Mouse (Mus musculus) B cell, adult 2 months (primary cell): Measurements from ENCODE around the gene Hexb.

Source experiments
- DNase-seq, 2 experiments: peaks; one replicate each; pipeline ENCODE4 v3.0.0; 2022

Gene Hexb

DNA sequence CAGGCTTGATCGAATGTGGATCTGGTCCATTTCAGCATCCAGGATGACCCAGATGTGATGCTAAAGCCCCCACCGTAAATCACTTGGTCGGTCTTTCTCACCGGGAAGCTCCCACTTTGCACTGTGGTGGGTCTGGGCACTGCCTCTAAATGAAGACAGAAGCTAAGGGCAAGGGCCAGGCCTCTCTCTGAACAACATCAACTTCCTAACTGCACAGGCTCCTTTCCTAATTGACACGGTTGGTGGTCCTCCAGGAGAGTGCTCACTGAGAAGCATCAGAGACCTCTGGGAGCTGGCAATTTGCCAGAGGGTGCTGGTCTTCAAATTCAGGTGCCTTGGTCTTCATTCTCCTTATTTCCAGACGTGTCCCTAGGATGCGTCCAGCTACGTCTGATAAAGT is 25.7 kb upstream of the Hexb start:
- DNase-seq, result no peak

DNA sequence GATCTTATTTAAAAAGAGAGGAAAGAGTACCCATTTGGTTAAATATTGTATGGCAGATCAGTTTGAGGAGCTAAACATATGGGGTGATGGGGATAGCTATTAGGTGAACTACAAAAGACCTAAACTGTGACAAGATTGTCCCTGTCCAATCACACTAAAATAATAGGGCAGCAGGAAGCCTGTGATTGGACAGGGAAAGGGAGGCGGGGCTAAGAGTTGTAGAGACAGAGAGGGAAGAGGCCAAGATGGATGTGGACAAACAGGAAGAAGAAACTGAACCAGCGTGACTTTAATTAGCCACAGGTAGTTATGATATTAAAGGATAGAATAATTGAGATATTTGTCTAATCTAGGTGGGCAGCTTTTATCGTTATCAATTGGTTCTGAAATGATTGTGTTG is 21.9 kb upstream of the Hexb start:
- no peak for DNase-seq

DNA sequence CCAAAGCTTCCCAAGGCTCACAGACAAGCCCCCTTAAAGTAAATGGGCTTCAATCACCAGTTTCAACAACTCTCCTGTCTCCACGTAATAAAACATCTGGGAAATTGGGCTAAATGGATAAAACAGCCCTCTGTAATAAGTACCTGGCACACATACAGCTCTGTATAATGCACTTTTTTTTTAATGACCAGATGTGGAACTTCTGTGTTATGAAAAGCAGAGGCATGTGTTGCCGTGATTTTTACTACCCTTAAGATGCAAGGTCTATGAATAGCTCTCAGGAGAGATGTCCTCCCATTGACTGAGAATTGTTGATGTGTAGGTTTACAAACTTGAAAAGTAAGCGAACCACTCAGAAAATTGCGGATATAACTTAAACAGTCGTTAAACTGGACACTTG is 18.0 kb upstream of the Hexb start:
- DNase-seq, result no peak

DNA sequence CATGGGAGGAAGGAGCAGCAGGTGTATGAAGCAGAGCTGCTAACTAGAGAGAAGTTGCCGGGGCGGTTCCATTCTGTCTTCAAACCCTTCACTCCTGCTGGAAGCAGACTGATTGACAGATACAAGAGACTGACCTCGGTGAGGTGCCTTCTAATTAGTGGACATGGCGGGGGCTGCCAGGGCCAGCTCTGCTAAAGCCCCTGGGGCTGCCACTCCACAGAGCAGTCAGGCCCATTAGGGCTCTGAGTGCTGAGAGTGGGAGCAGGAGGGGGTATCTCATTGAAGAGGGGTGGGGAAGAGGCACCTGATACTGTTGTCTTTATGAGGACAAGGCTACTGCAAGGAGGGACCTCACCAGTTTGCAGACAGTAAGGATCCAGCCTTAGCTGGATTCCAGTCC is 17.4 kb upstream of the Hexb start:
- no peak for DNase-seq

DNA sequence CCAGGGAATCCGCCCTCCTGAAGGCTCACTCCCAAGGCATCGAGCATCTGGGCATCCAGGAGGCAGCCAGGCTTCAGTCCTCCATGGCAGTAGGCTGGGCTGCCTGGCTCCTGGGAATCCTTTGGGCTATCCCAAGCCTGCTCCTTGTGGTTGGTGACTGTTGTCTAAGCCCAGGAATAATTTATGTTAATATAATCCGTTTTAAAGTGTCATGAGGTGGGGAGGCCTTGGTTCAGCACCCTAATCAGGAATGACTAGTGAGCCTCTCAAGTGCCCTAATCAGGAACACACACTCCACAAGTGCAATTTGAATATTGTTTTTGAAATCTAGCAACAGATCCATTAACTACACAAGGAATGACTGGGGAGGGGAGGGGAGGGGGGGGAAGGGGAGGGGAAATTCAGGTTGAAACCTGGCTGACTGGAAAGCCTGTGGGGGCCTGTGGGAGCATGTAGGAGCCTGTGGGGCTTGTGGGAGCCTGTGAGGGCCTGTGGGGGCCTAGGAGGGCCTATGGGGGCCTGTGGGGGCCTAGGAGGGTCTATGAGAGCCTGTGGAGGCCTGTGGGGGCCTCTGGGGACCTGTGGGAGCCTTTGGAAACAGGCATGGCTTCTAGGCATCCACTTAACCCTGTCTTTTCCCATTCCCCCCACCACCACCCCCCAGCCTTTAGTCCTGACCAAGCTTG is 16.6 kb upstream of the Hexb start:
- DNase-seq, result no peak

DNA sequence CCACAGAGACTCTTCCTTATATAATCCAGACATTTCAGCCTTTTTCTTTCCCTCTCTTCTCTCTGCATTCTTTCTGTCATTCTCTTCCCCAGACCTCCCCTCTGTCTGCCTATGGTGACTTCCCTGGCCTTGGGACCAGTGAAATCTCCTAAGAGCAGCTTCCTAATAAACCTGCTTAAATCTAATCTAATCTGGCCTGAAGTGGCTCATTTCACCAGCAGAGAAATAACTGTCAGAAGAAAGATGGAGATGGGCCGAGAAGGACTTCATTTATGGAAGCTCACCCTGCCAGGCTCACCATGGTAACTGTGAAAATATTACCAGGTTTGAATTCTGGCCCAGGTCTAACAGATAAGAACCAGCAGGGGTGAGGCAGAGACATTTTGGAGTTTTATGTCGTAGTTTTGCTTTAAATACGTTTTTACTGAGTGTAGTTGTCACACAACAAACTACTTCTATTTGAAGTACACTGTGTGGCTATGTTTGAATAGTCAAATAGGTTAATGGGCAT is 10.4 kb upstream of the Hexb start:
- DNase-seq, result no peak

DNA sequence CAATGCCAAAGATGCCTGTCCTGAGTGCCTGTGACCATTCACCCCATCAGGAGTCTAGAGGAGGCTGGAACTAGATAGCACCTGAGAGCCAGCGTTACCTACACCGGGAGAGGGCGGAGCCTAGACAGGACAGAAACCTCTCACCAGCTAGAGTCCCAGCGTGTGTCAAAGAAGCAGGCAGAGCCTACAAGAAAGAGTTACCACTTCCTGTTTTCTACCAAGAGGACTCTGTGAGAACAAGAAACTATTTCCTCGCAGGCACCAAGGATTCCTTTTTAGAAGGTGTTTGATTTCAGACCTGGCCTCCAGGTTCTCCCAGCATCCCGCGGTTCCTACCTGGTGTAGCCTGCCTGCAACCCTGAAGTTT is 9.9 kb upstream of the Hexb start:
- peak; percentile 59 to 66 for DNase-seq

DNA sequence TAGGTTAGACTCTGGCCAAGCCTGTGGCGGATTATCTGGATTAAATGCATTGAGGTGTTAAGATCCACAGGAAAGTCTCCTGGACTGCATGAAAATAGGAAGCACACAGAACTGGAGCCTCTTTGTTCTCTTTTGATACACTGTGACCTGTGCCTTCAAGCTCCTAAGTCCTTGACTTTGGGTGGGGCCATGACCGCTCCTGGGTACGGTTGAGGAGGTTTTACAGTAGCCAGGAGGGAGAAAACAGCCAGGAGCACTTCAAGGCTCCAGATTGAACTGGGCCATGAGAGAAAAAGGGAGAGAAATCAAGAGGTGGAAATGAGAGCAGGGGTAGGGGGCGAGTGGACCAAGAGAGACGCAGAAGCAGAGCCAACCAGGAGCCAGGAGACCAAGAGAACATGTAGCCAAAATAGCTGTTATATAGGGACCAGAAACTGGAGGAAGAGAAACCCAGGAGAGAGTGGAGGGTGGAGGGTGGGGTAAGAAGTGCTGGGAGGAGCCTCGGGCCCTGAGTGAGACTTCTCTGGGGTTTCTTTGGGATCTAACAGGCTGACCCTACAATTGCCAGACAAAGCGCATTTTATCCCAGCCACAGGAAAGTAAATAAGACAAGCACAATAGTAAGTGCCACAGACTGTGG is 9.4 kb upstream of the Hexb start:
- no peak for DNase-seq

DNA sequence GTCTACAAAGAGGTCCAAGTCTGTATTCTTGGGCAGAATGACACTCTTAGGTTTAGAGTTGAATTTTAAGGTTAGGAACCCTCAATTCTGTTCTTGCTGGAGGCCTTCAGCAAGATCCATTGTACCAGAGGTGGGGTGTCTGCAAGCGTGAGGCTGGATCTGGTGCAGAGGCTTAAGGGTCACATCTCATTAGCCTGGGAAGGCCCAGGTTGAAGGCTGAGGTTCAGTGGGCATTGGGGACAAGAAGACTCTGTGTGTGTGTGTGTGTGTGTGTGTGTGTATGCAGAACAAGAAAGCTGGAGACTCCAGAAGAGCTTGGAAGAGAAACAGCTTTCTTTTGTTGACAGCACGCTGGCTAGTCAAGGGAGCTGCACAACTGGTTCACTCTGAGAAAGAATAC is 7.9 kb upstream of the Hexb start:
- no peak for DNase-seq

DNA sequence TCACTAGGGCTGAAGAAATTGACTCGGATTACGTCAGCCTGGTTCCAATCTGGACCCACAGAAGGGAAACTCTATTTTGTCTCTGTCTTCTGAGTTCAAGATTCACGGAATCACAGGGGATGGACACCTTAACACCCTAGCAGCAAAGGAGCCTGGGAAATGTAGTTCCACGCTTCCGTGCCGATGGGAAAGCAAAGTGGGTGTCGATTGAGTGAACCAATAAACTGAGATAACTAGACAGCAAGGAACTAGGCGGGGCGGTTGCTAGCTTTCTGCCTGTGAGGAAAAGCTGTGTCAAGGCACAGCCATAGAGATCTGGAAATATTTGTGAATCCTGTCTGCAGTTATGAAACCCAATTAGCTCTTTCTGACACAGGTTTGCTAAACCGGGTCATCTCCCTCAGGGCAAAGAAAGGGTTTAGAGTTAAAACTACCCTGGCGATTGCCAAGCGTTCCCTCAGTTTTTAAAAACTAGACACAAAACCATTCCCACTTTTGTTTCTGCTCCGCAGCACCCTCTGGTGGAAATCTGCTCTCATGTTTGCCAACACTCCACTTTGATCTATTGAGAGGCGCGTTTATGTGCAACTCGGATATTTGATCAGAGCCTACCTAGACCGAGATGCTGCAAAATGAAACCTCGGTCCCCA is 7.0 kb upstream of the Hexb start:
- DNase-seq, result peak; percentile 78 to 80

DNA sequence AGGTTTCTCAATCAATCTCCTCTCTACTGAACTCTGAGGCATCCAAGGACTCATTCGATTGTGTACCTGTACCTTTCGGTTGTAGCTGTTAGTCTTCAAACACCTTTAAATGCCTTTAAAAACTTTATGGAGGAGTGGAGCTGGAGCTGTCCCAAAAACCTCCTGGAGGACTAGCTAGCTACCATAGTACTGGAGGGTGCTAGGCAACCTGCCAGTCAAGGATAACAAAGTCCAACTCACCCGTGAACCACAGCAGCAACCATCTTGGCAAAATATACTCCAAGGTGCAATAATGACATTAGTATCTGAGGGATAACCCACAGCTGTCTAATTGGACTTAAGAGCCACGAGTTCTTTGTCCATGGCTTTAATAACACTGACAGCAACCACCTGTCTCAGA is 3.7 kb upstream of the Hexb start:
- DNase-seq, result no peak

DNA sequence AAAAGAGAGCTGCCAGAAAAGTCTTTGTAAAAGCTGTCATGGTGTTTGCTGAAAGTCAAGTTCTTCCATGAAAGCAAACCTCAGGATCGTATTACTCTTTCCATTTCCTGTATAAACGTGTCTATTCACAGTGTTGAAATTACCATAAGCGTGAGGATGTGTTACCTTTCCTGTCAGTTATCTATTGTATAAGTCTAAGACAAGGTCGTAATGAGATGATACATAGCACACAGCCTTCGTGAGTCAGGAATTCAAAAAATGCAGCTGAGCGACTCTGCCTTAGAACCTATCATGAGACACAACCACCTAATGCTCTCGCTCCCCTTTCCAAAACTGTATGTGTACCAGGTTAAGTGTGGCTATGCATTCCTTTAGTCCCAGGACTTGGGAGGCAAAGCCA is 2.9 kb upstream of the Hexb start:
- DNase-seq, result no peak

DNA sequence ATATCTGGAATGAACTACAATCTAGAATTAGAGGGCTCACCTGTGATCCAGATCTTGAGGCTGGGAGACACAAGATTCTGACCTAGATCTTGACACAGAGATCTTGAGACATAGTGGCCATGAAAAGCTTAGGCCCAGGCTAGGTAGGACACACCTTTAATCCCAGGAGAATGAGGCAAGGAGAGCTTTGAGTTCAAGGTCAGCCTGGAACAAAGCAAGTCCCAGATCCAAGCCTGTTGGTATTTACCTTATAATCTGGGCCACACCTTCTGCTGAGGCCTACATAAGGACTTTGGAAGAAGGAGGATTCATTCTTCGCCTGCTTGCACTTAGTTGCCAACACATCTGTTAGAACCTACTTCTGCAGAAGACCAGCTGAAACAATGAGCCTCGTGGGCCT is 966 bp upstream of the Hexb start:
- DNase-seq, result no peak

DNA sequence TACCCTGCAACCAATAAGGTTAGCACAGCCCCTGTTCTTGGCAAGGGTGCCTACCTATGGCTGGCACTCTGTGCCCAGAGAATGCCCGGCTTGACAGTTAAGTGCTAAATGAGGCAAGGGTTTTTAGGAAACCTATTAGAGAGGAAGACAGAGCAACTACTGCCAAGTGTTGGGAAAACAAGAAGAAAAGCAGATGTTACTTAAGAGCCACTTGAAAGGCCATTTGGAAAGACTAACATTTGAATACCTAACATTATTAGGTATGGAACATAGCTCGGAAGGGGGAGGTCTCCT is 1.3 kb downstream of the Hexb start:
- DNase-seq, result no peak

DNA sequence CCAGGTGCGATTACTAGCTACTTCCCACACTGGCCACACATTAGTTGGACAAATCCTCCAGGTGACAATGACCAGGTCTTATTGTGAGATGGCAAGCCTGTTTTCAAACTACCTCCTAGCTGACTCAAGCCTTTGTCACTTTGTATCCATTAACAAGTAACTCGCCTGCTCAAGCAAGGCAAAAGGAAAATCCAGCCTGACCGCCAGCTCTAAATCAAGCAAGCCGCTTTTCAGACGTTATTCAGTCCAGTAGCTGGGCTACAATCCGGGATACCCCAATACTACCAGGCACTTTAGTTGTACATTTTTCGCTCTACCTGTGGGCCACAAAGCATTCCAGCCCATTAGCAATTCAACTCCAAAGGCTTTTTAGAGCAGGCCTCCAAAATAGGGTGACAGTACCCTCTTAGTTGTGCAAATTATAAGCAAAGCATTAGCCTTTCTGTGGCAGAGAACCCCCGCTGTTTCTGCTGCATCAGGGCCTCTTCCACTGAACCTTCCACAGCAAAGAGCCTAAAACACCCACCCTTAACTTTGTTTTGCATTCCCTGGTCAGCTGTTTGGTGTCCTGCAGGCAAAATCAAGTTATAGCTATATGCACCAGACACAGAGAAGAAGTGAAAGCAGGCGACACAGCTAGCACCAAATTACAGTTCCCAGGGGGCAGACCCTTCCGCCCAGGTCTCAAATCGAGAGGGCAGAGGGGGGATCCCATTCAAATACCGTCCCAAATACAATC is 1.8 kb downstream of the Hexb start:
- peak; percentile 42 to 50 for DNase-seq

DNA sequence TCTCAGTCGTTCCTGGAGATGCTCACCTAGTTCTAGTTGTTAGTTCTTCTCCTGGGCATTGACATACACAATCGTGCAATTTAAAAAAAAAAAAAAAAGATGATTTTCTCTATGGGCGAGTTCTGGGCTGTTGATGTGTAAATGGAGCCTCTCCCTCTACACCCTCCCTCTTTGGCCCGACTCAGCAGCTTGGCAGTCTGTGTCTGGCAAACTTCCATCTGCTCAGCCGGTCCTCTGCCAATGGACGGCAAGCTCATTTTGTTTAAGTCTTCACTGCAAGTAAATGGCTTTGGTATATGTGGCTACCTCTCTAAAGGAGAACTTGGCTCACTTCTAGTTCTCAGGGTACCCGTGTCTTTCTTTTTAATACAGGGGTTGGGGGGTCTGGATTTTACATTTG is 4.7 kb downstream of the Hexb start:
- no peak for DNase-seq

DNA sequence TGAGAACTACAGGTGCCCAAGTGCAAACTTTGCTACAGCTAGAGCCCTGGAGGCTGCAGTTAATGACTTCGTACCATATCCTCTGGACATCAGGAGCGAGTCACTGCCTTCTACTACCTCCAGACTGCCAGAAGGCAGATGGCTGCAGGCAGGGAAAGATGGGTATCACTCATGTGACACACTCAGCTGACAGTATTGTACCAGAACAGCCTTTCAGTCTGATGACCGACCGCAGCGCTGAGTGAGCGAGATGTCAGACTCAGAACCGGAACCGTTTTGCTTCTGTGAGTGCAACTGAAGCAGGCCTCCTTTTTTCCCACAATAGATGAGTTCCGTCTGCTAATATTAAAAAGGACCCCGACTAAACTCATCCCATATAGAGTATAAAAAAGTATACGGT is 5.5 kb downstream of the Hexb start:
- DNase-seq, result no peak

DNA sequence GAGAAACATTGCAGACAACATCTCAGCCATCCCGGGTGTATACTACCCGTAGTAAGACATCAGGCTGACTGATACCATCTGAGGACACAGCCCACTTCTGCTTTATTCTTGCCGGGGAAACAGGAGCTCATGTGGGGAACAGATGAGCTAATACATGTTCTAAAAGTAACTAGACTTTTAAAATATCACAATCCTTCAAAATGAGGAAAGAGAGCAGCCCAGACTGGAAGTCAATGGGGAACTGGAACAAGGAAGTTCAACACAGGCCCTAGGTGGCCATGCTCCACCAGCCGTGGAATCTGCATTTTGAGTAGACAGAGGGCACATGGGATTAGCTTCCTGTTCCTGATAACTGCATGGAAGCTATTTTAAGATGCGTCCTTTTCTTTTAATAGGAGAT is 10.5 kb downstream of the Hexb start:
- no peak for DNase-seq

DNA sequence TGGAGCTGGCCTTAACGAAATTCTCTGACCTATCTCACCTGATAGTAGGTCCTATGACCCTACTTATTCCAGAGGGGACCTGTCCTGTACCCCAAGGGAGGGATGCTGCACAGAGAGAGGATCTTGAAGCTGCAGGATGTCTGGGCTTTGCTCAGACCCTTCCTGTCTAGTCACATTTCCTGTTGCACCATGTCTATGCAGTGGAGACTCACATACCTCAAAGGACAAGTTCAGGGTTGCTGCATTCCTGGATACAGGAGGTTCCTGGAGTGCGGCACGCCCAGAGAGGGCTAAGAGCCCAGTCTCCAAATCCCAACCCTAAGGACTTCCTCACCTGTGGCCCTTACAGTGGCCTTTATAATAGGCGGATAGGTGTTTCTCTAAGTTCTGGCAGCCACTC is 11.8 kb downstream of the Hexb start:
- no peak for DNase-seq

DNA sequence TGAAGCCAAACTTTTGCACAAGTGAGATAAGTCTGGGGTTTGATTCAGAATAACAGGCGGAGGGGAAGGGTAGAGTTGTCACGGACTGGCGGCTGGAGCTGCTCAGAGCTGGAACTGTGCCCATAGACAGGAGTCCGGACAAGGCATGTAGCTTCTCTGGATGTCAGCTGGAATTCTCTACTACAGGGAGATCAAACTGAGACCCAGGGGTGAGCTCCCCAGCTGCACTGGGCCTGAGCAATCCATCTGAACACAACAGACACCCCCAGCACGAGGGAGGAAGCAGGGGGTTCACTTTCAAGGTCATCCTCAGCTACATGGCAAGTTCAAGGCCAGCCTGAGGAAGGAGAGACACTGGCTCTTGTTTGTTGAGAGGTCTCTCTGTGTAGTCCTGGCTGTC is 13.5 kb downstream of the Hexb start:
- no peak for DNase-seq

DNA sequence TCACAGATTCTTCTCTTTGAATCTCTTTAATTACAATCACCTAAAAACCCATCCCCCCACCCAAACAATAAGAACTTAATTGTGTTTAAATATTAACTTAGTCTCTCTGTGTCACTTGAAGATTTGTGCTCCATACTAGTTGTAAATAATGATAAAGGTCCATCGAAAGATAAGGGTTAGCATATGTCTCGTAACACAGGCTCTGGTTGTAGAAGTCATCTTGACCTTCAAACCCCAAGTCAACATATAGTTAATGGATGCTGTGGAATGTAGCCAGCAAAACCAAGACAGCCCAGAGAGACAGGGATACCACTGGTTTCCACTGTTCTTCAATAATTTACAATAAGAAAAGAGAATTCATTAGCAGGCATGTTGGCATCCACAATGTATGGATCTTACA is 14.0 kb downstream of the Hexb start:
- no peak for DNase-seq

DNA sequence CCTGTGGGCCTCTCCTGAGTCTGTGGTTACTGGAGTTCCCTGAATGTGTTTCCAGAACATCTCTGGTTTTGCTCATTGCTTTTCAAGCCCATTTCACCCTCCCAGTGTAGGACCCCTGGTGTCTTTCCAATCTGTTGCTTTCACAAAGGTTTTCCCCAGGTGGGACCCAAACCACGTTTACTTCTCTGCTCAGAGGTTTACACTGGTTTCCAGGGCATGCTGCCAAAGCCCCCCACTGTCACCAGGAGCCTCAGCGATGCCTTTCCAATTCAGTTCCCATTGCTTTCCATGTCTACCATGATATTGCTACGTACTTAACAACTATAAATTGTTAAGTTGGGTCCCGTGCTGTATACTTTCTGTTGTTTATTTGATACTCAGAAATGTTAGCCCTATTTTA is 15.3 kb downstream of the Hexb start:
- no peak for DNase-seq

DNA sequence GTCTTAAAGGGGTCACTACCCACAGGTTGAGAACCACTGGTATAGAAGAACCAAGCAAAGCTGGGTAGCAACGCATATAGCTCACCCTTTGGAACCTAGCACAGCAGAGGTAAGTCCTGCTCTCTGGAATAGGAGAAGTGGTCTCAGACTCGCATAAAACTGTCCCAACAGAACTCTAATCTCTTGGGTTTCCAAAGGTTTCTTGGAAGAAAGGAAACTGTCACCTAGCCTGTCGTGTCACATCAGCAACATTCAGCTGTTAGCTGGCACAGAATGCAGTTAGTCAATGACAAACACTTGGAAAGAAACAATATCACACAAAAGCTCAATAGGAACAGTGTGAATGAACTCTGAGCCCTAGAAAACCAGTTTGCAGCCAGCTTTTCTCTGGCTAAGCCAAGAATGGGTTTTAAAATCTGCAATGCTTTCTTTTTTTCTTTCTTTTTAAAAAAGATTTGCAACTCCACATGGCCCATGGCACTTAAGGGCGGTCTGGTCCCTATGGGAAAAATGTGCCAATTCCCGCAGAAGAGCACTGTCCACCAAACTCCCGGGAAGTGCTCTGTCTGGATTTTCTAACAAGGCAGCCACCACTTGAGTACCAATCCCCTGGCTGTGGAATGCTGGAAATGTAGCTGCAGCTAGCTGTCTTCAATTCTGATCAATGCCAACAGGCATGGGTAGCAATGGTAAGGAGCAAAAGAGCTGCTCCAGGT is 17.9 kb downstream of the Hexb start:
- no peak for DNase-seq
